Mouse (Mus musculus) CD4-positive, CD25-positive, alpha-beta regulatory T cell, adult 9 weeks (primary cell): ENCODE results near the gene Fam149b. TPM values are rescaled to one million over a fixed set of nuclear protein-coding genes. Genes with fewer than 3 reads are reported as not detected.

Source experiments
- polyA plus RNA-seq: library from polyadenylated mRNA; unstranded; fragments of 100-300 nt; shearing (Covaris generic); gene quantifications from one replicate; pipeline ENCODE4 v1.2.1, GENCODE M21; 2017

Fam149b gene
- 74.8 TPM for polyA plus RNA-seq

GRCm38 (mm10) chr14:20347991-20348541, at the start of gene Fam149b, which contains the start of gene Ecd:
Fam149b (plus strand) TSS chr14:20348162.
Ecd (minus strand) TSS chr14:20348121.

GRCm38 (mm10) chr14:20388441-20389129, 40.6 kb downstream of the Fam149b start, which contains the start of gene Dnajc9:
Dnajc9 (minus strand) TSS chr14:20388910.

GRCm38 (mm10) chr14:20393205-20393913, 45.4 kb downstream of the Fam149b start, which contains the start of gene Mrps16:
Mrps16 (minus strand) TSS chr14:20393634.

Other genes starting within 250 kb of the Fam149b start
- 41.8 TPM for gene Saysd1, start 209.6 kb upstream of the Fam149b start, polyA plus RNA-seq
- 9.8 TPM for gene Kcnk5, start 166.4 kb upstream of the Fam149b start, polyA plus RNA-seq
- not detected for gene Kcnk16, start 79.0 kb upstream of the Fam149b start, polyA plus RNA-seq
- 20.0 TPM for gene Nudt13, start 53.5 kb upstream of the Fam149b start, polyA plus RNA-seq
- 72.8 TPM for gene Ecd, start within 50 bp of the Fam149b start, polyA plus RNA-seq
- 142 TPM for gene Dnajc9, start 40.7 kb downstream of the Fam149b start, polyA plus RNA-seq
- gene Mrps16, start 45.5 kb downstream of the Fam149b start, polyA plus RNA-seq, result 104 TPM
- gene Cfap70, start 104.1 kb downstream of the Fam149b start, polyA plus RNA-seq, result not detected
- 53.7 TPM for gene Anxa7, start 132.0 kb downstream of the Fam149b start, polyA plus RNA-seq
- gene Mss51, start 148.7 kb downstream of the Fam149b start, polyA plus RNA-seq, result 1.1 TPM
- 13.9 TPM for gene Ppp3cb, start 198.4 kb downstream of the Fam149b start, polyA plus RNA-seq